Mouse (Mus musculus) hindbrain, embryonic 10.5 days (tissue): ENCODE measurements around the gene Syt1. TPM values are rescaled to one million over a fixed set of nuclear protein-coding genes. Genes with fewer than 3 reads are reported as not detected.
A peak's percentile ranks its signal among the peaks of the same experiment; 100 is the strongest.

ENCODE experiments used
- DNase-seq: peaks from one replicate; pipeline ENCODE4 v3.0.0-alpha.2; 2017; ENCODE audit warnings: low spot score
- H3K27ac ChIP-seq: fragments of 300-500 bp; sonication (generic); 2 replicates; pipeline ENCODE4 v1.5.1; 2016; ENCODE audit warnings: mild to moderate bottlenecking, moderate library complexity
- H3K27me3 ChIP-seq: fragments of 300-500 bp; sonication (generic); 2 replicates; pipeline ENCODE4 v1.6.1; 2016; ENCODE audit warnings: mild to moderate bottlenecking; ENCODE audit not compliant: poor library complexity, insufficient read depth, severe bottlenecking
- H3K36me3 ChIP-seq: fragments of 300-500 bp; sonication (generic); 2 replicates; pipeline ENCODE4 v1.6.1; 2016; ENCODE audit warnings: mild to moderate bottlenecking, moderate library complexity
- H3K4me1 ChIP-seq: fragments of 300-500 bp; sonication (generic); replicated peaks from 2 replicates; pipeline ENCODE4 v1.6.1; 2016; ENCODE audit warnings: mild to moderate bottlenecking
- H3K4me3 ChIP-seq: fragments of 300-500 bp; sonication (generic); 2 replicates; pipeline ENCODE4 v1.5.1; 2016; ENCODE audit warnings: mild to moderate bottlenecking, moderate library complexity
- H3K9me3 ChIP-seq: fragments of 300-500 bp; sonication (generic); 2 replicates; pipeline ENCODE4 v1.6.1; 2016; ENCODE audit warnings: mild to moderate bottlenecking, moderate library complexity
- WGBS: fragments of 180-500 bp; shearing (Covaris S2); methylation state at CpG from one replicate; pipeline ENCODE4 v1.1.7; 2016; 5-methylcytosine and 5-hydroxymethylcytosine counted together
- polyA plus RNA-seq: library from polyadenylated mRNA; unstranded; fragments of >200 nt; fragmentation: Nextera tagmentation; extraction: Ambion mirVana; gene quantifications from 2 replicates; pipeline ENCODE4 v1.2.1, GENCODE M21; 2016

Gene Syt1
- polyA plus RNA-seq, 1 experiment from 2014 or later, result 13.6 TPM

DNA sequence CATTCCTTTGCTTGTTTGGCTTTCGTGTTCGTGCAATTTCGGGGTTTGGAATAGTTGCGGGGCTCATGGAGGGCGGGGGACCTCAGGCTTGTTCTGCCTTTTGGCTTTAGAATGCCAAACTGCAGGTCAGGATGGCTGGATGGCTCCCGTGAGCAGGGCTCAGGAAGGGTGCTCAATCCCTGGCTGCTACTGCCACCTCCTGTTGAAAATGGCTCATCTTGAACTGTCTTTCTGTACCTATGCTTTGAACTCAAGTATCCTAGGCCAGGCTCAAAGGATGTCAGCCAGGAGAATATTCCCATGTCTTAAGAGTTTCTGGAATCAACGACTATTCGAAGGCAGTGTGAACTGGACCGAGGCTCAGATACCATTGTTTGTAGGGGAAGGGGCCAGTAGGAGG is 473.1 kb downstream of the Syt1 start:
- H3K36me3 ChIP-seq, result no peaks in the 10 kb centered on the region
- no peaks in the 10 kb centered on the region for H3K27me3 ChIP-seq
- no peak overlapping the region for H3K4me3 ChIP-seq
- H3K27ac ChIP-seq, result peak overlapping the region; percentile 23; the same call in 1 of the 2 replicates
- peak; percentile 48 for DNase-seq
- H3K9me3 ChIP-seq, result no peaks in the 10 kb centered on the region
- no peaks in the 10 kb centered on the region for H3K4me1 ChIP-seq
- 71% methylated on average over 9 of the region's 9 CpGs for WGBS

DNA sequence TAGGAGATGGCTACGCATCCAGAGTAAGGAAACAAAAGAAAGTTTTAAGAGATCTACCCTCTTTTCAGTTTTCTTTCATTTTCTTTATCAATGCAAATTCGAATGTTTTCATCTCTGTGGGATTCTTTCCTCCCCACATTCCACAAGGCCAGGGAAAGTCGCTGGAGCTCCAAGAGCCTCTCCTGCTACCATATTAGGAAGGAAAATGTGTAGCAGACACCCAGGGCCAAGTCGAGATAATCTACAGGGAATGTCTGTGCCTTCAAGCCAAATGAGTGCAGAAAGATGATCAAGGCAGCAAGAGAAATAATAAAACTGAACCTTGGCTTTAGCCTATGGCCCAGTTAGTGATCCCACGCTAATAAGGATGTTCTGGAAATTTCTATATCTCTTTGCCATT is 474.9 kb downstream of the Syt1 start:
- H3K27me3 ChIP-seq, result no peaks in the 10 kb centered on the region
- H3K27ac ChIP-seq, result no peak overlapping the region
- H3K36me3 ChIP-seq, result no peaks in the 10 kb centered on the region
- no peaks in the 10 kb centered on the region for H3K9me3 ChIP-seq
- H3K4me3 ChIP-seq, result no peak overlapping the region
- WGBS, result 48% methylated on average over 5 of the region's 5 CpGs
- DNase-seq, result no peak
- peaks cover 9% of the 10 kb centered on the region; the same call in 1 of the 2 replicates for H3K4me1 ChIP-seq

DNA sequence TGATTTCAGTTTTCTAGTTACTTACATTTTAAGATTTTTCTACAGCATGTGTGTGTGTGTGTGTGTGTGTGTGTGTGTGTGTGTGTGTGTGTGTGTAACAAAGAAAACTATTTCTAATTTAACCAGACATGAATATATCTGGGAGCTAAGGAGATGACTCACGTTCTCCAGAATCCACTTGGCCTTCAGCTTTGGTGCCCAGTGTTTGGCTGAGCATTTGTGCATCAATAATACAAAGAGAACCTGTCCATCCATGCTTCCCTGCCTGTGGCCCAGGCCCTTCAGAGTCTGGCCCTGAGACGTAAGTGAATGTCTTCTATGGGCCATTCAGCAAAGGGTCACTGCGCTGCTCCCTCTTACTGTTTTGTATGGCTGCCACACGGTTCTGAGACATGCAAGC is 476.7 kb downstream of the Syt1 start:
- no peaks in the 10 kb centered on the region for H3K27me3 ChIP-seq
- H3K4me3 ChIP-seq, result no peak overlapping the region
- no peaks in the 10 kb centered on the region for H3K36me3 ChIP-seq
- H3K9me3 ChIP-seq, result no peaks in the 10 kb centered on the region
- no peak for DNase-seq
- peaks cover 10% of the 10 kb centered on the region; the same call in 1 of the 2 replicates for H3K4me1 ChIP-seq
- WGBS, result 71% methylated on average over 4 of the region's 4 CpGs
- no peak overlapping the region for H3K27ac ChIP-seq

DNA sequence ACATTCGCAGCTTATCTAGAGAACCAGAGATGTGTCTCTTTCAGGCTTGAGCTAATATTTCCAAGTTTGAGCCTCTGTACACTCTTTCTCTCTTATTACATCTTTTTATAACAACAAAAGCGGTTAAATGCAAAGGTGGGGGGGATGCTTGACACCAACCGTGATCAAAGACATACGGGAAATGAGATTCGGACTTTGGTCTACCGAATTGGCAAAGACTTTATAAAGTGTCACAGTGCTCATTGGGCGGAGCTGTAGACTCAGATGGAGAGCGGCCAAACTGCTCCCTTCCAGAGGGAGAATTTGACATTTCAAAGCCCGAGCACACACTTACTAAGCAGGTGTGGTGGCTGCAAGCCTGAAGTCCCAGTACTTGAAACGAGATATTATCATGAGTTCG is 477.9 kb downstream of the Syt1 start:
- no peak overlapping the region for H3K27ac ChIP-seq
- no peaks in the 10 kb centered on the region for H3K27me3 ChIP-seq
- peaks cover 10% of the 10 kb centered on the region; the same call in 1 of the 2 replicates for H3K4me1 ChIP-seq
- no peak overlapping the region for H3K4me3 ChIP-seq
- DNase-seq, result no peak
- WGBS, result 92% methylated on average over 11 of the region's 11 CpGs
- no peaks in the 10 kb centered on the region for H3K36me3 ChIP-seq
- no peaks in the 10 kb centered on the region for H3K9me3 ChIP-seq

DNA sequence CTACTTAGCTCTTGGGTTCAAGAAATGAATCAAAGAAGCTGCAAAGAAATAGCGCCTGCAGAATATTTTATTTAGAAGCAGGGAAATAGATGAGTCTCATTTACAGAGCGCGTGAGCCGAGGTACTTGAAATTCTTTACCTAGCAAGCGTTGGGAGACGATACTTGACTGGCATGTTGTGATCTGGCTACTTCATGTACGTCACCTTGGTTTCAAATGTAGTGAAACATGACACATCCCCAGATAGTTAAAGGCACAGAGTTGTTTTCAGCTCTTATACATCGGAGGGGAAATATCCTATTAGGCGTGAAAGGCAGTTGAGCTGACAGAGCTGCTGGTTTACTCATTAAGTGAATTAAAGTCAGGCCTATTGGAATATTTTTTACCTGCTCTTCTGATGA is 478.5 kb downstream of the Syt1 start:
- Histone ChIP-seq H3K27ac (no peak overlapping the region), H3K36me3 (no peaks in the 10 kb centered on the region), H3K4me3 (no peak overlapping the region), H3K27me3 (no peaks in the 10 kb centered on the region), H3K9me3 (no peaks in the 10 kb centered on the region), H3K4me1 (peaks cover 10% of the 10 kb centered on the region; the same call in 1 of the 2 replicates)
- DNase-seq, result no peak
- 86% methylated on average over 9 of the region's 9 CpGs for WGBS

DNA sequence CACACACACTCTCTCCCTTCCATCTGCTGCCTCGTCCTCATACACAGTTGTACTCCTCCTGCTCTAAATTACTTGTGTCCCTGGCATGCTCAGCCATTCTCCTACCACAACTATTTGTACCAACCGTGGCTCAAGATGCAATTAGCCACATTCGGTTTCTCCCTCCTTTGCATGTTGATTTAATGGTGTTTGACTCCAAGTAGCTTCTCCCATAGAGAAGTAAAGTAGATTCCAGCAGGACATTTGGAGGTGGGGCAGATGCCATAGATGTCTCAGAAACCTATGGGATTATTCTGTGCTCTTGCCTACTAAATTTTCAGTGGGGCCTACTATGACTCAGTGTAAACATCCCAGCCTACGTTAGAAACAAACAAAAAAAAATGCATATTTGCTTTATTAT is 479.1 kb downstream of the Syt1 start:
- no peaks in the 10 kb centered on the region for H3K27me3 ChIP-seq
- no peak for DNase-seq
- H3K9me3 ChIP-seq, result no peaks in the 10 kb centered on the region
- H3K4me1 ChIP-seq, result peaks cover 10% of the 10 kb centered on the region; the same call in 1 of the 2 replicates
- peak overlapping the region; percentile 41; the same call in 1 of the 2 replicates for H3K27ac ChIP-seq
- no peaks in the 10 kb centered on the region for H3K36me3 ChIP-seq
- H3K4me3 ChIP-seq, result no peak overlapping the region
- 67% methylated on average over 4 of the region's 4 CpGs for WGBS

DNA sequence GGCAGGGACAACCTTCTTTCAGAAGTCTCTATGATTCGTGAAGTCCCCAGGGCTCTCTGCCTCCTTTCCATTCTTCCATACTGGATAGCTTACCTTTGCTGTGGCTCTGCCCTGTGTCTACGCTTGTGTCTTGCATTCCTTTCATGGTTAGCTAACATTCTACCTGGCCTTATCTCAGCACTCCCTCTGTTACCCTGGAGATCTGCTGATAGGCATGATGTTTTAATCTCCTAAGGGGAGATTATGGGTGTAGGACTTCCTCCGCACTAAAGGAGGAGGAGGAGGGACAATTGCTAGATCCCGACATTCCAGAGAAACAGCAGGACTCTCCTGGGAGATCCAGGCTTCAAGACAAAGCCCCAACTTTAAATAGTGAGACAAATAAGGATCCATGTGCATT is 479.7 kb downstream of the Syt1 start:
- no peak for DNase-seq
- Histone ChIP-seq H3K27me3 (no peaks in the 10 kb centered on the region), H3K27ac (no peak overlapping the region; the same call in 1 of the 2 replicates), H3K4me3 (no peak overlapping the region), H3K36me3 (no peaks in the 10 kb centered on the region), H3K9me3 (no peaks in the 10 kb centered on the region), H3K4me1 (peaks cover 10% of the 10 kb centered on the region; the same call in 1 of the 2 replicates)
- 33% methylated on average over 4 of the region's 4 CpGs for WGBS

DNA sequence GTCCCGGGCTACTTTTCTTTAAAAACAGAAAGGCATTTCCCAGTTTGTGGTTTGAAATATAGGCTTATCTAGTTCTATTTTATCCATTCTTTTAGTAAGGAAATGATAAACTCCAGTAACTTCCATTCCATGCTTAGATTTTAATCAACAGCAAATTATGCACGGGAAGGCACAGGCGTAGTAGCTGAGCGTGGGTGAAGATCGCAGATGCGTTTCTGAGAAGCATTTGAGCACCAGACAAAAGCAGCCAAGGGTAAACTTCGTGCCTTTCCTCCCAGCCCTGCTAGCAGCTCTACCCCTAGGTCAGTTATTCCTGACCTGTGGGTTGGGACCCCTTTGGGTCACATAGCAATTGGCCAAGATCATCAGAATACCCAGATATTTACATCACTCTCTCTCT is 482.4 kb downstream of the Syt1 start:
- Histone ChIP-seq H3K4me1 (peaks cover 21% of the 10 kb centered on the region), H3K9me3 (no peaks in the 10 kb centered on the region), H3K27ac (no peak overlapping the region), H3K36me3 (no peaks in the 10 kb centered on the region), H3K27me3 (no peaks in the 10 kb centered on the region), H3K4me3 (no peak overlapping the region)
- WGBS, result 87% methylated on average over 7 of the region's 7 CpGs
- no peak for DNase-seq

DNA sequence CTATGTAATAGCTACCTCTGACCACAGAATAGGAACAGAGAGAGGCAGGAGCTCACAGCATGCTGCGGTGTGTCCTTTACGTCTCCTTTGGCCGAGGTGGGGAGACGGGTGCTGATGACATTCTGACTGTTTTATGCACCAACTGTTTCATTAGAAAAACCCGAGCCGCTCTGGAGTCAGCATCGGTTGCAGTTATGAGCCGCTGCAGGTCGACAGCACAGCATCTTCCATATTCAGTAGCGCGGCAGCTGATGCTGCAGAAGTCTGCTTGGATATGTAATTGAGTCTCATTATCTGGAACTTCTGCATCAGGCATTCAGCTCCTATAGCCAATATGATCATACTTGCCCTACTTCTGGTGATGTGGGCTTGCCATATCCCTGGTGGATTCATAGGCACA is 485.3 kb downstream of the Syt1 start:
- no peaks in the 10 kb centered on the region for H3K36me3 ChIP-seq
- WGBS, result 93% methylated on average over 11 of the region's 11 CpGs
- DNase-seq, result no peak

DNA sequence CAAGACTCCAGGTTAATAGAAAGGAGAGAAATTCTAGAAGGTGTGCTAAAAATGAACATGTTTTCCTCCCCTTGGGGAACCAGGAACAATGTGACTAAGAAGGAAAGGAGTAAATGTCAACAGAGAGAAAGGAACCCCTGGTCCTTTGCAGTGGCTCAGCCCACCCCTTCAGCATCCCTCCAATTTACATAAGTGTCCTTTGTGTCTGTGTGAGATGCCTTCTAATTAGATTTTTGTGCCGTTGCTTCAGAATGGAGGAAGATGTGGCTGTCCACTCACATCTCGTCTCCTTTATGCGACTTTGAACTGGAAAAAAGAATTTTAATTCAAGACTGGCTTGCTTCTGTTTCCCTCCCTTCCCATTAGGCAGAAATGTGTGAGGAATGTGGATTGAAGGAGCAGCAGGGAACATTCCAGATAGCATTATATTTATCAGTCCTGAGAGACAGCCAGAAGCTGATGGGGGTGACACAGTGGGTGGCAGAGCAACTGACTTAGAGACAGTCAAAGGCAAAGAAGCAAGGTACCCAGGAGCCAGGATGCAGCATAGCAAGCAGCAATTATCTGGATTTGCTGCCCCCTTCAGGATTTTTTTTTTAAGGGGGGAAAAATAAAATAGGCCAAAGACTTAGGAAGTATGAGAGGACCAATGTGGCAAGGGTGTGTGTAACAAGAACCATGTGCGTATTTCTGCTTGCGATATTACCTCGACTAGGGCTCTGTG is 486.3 kb downstream of the Syt1 start:
- Histone ChIP-seq H3K27ac (peak overlapping the region; percentile 62), H3K36me3 (no peaks in the 10 kb centered on the region), H3K9me3 (no peaks in the 10 kb centered on the region), H3K4me3 (no peak overlapping the region), H3K4me1 (peaks cover 12% of the 10 kb centered on the region), H3K27me3 (no peaks in the 10 kb centered on the region)
- peak; percentile 24 for DNase-seq
- WGBS, result 44% methylated on average over 6 of the region's 6 CpGs

More for the DNA sequence above, 485.3 kb downstream of the Syt1 start:
- Histone ChIP-seq H3K4me3 (no peak overlapping the region), H3K27me3 (no peaks in the 10 kb centered on the region), H3K9me3 (no peaks in the 10 kb centered on the region), H3K4me1 (peaks cover 12% of the 10 kb centered on the region), H3K27ac (no peak overlapping the region)

DNA sequence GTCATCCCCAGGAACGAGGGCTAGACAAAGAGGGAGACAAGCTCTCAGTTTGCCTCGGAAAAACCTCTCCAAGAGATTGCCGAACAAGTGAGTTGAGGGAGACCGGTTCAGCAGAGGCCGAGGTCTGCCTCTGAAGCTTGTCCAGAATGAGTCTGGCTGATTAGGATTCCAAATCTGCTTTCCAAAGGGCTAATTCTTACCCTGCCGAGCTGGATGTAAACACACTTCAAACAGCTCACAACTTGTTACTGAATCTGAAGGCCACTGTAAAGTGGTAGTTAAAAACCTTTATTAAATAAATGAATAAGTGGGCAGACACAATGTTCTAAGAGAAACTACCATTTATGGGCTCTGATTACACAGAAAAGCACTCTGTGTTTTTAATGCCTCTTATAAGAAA is 491.6 kb downstream of the Syt1 start:
- WGBS, result 64% methylated on average over 6 of the region's 6 CpGs
- Histone ChIP-seq H3K4me1 (peaks cover 5% of the 10 kb centered on the region), H3K36me3 (no peaks in the 10 kb centered on the region), H3K27me3 (no peaks in the 10 kb centered on the region), H3K4me3 (no peak overlapping the region), H3K9me3 (no peaks in the 10 kb centered on the region), H3K27ac (no peak overlapping the region)
- no peak for DNase-seq

DNA sequence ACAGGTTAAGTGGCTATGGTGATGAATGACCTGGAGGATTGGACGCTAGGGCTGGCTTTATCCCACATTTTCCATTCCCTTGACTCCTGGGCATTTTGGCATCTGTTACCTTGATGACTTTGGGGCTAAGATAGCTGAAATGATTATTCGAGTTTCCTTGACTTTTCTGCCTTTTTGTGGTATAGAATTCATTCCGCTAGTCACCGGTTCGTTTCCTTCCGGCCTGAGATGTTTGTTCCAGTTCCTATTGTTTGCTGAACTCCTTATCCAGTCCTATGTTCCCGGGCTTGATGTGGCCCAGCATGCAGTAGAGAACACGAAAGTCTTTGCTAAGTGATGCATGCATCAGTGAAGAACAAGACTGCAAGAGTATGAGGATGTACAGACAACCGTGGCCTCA is 493.7 kb downstream of the Syt1 start:
- no peaks in the 10 kb centered on the region for H3K27me3 ChIP-seq
- no peak overlapping the region for H3K27ac ChIP-seq
- no peaks in the 10 kb centered on the region for H3K4me1 ChIP-seq
- 74% methylated on average over 9 of the region's 9 CpGs for WGBS
- H3K9me3 ChIP-seq, result no peaks in the 10 kb centered on the region
- H3K4me3 ChIP-seq, result no peak overlapping the region
- no peak for DNase-seq
- no peaks in the 10 kb centered on the region for H3K36me3 ChIP-seq

DNA sequence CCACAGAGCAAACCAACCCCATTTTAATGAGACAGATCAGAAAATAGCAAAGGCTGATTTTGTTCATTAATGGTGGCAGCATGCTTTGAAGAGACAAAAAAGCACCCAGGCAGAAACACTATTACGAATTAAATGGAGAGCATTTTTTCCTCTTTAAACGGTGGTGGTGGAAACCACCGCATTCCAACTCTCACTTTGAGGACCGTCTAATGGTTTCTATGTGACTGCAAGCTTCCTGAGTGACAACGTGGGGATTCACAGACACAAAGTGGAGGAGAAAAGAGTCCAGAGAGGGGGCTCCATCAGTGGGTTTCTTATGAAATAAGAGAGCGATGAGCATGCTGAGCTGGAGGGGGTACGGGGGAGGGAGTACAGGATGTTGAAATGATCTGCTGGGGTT is 496.1 kb downstream of the Syt1 start:
- no peaks in the 10 kb centered on the region for H3K4me1 ChIP-seq
- H3K27ac ChIP-seq, result no peak overlapping the region
- H3K36me3 ChIP-seq, result no peaks in the 10 kb centered on the region
- 72% methylated on average over 7 of the region's 7 CpGs for WGBS
- H3K9me3 ChIP-seq, result no peaks in the 10 kb centered on the region
- no peaks in the 10 kb centered on the region for H3K27me3 ChIP-seq
- DNase-seq, result no peak
- no peak overlapping the region for H3K4me3 ChIP-seq

DNA sequence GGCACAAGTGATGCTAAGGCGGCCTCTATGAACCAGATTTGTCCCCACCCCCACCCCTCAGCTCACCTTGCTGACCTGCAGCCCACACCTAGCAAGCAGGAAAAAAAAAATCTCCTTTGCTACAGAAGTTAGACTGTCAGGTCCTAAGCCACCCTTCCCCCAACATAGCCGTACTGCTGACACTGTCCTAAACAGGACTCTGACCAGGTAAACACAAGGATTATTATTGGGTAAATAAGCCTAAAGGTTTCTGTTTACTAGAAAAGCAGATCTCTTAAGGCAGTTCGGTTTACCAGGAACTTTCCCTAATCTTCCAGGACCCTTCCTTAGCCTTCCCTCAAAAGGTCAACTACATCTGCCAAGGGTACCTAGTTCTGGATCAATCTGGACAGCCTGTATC is 501.2 kb downstream of the Syt1 start:
- DNase-seq, result no peak
- WGBS, result 77% methylated on average over 3 of the region's 3 CpGs
- H3K4me3 ChIP-seq, result no peak overlapping the region

More for the DNA sequence above, 501.2 kb downstream of the Syt1 start:
- H3K4me1 ChIP-seq, result peaks cover 10% of the 10 kb centered on the region
- no peaks in the 10 kb centered on the region for H3K36me3 ChIP-seq
- no peaks in the 10 kb centered on the region for H3K27me3 ChIP-seq
- no peak overlapping the region for H3K27ac ChIP-seq
- H3K9me3 ChIP-seq, result no peaks in the 10 kb centered on the region
